Mouse (Mus musculus) lung, postnatal 14 days (tissue): ENCODE measurements around the gene Sv2a.
"Not testable (repeated sequence)": the region's sequence is repeated elsewhere in the genome, so short reads cannot be mapped to it uniquely, and the experiment has no call there.

Experiments used
- DNase-seq: peaks from one replicate; pipeline ENCODE4 v3.0.0; 2021

Sv2a gene

GRCm38 (mm10) chr3:96221640-96222038, 40.7 kb downstream of the Sv2a start:
- DNase-seq, result no peak

- DNase-seq, result no peak
Measured at GRCm38 (mm10) chr3:96222774-96223173, 41.8 kb downstream of the Sv2a start.

GRCm38 (mm10) chr3:96225421-96225820, 44.5 kb downstream of the Sv2a start:
- no peak for DNase-seq

GRCm38 (mm10) chr3:96226695-96227648, 46.0 kb downstream of the Sv2a start:
- no peak for DNase-seq

- DNase-seq, result no peak
Measured at GRCm38 (mm10) chr3:96228828-96229227, 47.9 kb downstream of the Sv2a start.

GRCm38 (mm10) chr3:96230404-96230803, 49.5 kb downstream of the Sv2a start:
- no peak for DNase-seq

- no peak for DNase-seq
Measured at GRCm38 (mm10) chr3:96230910-96231757, 50.2 kb downstream of the Sv2a start.

GRCm38 (mm10) chr3:96231758-96232120, 50.8 kb downstream of the Sv2a start:
- peak; percentile 18 for DNase-seq

- DNase-seq, result no peak
Measured at GRCm38 (mm10) chr3:96234914-96235313, 54.0 kb downstream of the Sv2a start.

GRCm38 (mm10) chr3:96235836-96236235, 54.9 kb downstream of the Sv2a start:
- no peak for DNase-seq

GRCm38 (mm10) chr3:96236834-96237334, 55.9 kb downstream of the Sv2a start:
- DNase-seq, result no peak

- no peak for DNase-seq
Measured at GRCm38 (mm10) chr3:96237335-96237903, 56.5 kb downstream of the Sv2a start.

GRCm38 (mm10) chr3:96237904-96238511, 57.1 kb downstream of the Sv2a start:
- no peak for DNase-seq

GRCm38 (mm10) chr3:96238954-96239793, 58.2 kb downstream of the Sv2a start, which contains the start of gene Hist2h3c2:
TSS of gene Hist2h3c2 (minus strand) at chr3:96239127.
- not testable (repeated sequence) for DNase-seq

- peak; percentile 96 for DNase-seq
Measured at GRCm38 (mm10) chr3:96239949-96240798, 59.2 kb downstream of the Sv2a start, which contains the start of gene Hist2h2aa2. TSS of gene Hist2h2aa2 (minus strand) at chr3:96240276.

GRCm38 (mm10) chr3:96240799-96241197, 59.8 kb downstream of the Sv2a start:
- no peak for DNase-seq

- no peak for DNase-seq
Measured at GRCm38 (mm10) chr3:96243921-96244572, 63.1 kb downstream of the Sv2a start.
